Mouse (Mus musculus): Measurements from ENCODE around the gene Mysm1. TPM values are rescaled to one million over a fixed set of nuclear protein-coding genes. Genes with fewer than 3 reads are reported as not detected.

Mysm1 gene
- 70.9 and 84.1 TPM in 2 replicates for total RNA-seq (2014; fragmentation: Nextera tagmentation)
- total RNA-seq (2017), result 47.0 and 61.3 TPM in 2 replicates
- 1.0 and 4.2 TPM in 2 replicates for polyA plus RNA-seq (2012)

- TF ChIP-seq GATA1 (IDR thresholded peaks at IDR 0.05; ENCODE audit: borderline replicate concordance, low read length), result no peak
- no peak for TF ChIP-seq CTCF (IDR thresholded peaks at IDR 0.05; ENCODE audit: low read depth, low read length)
- TF ChIP-seq TAL1 (conservative IDR thresholded peaks at IDR 0.05; ENCODE audit: low read depth, low read length), result no peak
- no peak for TF ChIP-seq POLR2AphosphoS5 (IDR thresholded peaks at IDR 0.05; ENCODE audit: insufficient replicate concordance, low read depth, low read length)
- TF ChIP-seq GATA2 (IDR thresholded peaks at IDR 0.05; ENCODE audit: borderline replicate concordance, low read depth, low read length), result no peak
- Histone ChIP-seq H3K27me3 (ENCODE audit: insufficient read depth, low read length) (no peaks in the 10 kb centered on the region), H3K9me3 (replicated peaks) (no peaks in the 10 kb centered on the region), H3K36me3 (replicated peaks) (peaks cover 29% of the 10 kb centered on the region), H3K4me3 (ENCODE audit: low read depth, low read length) (peak within 1 kb of the TSS; percentile 93), H3K4me1 (ENCODE audit: insufficient read depth, low read depth, low read length) (peaks cover 22% of the 10 kb centered on the region)
- ATAC-seq (ENCODE audit: extremely low read depth, insufficient number of reproducible peaks, low FRiP score, poor library complexity, severe bottlenecking) (peak; percentile 89), DNase-seq (ENCODE audit: low spot score) (peak; percentile 95)
Observed at GRCm38 (mm10) chr4:94978590-94979499, at the start of gene Mysm1. Mysm1 (minus strand) TSS chr4:94979100.

GRCm38 (mm10) chr4:95025847-95026600, 47.1 kb upstream of the Mysm1 start:
- DNase-seq (ENCODE audit: low spot score) (no peak), ATAC-seq (ENCODE audit: extremely low read depth, insufficient number of reproducible peaks, low FRiP score, poor library complexity, severe bottlenecking) (no peak)
- Histone ChIP-seq H3K27me3 (ENCODE audit: insufficient read depth, low read length) (peaks cover 10% of the 10 kb centered on the region), H3K9me3 (replicated peaks) (no peaks in the 10 kb centered on the region), H3K4me1 (ENCODE audit: insufficient read depth, low read depth, low read length) (no peaks in the 10 kb centered on the region), H3K4me3 (ENCODE audit: low read depth, low read length) (no peak overlapping the region), H3K36me3 (replicated peaks) (no peaks in the 10 kb centered on the region)
- TF ChIP-seq GATA2 (IDR thresholded peaks at IDR 0.05; ENCODE audit: borderline replicate concordance, low read depth, low read length), result no peak
- no peak for TF ChIP-seq CTCF (IDR thresholded peaks at IDR 0.05; ENCODE audit: low read depth, low read length)
- TF ChIP-seq GATA1 (IDR thresholded peaks at IDR 0.05; ENCODE audit: borderline replicate concordance, low read length), result no peak
- no peak for TF ChIP-seq POLR2AphosphoS5 (IDR thresholded peaks at IDR 0.05; ENCODE audit: insufficient replicate concordance, low read depth, low read length)

GRCm38 (mm10) chr4:95023350-95023953, 44.6 kb upstream of the Mysm1 start:
- H3K4me1 ChIP-seq (ENCODE audit: insufficient read depth, low read depth, low read length), result no peaks in the 10 kb centered on the region
- TF ChIP-seq TAL1 (conservative IDR thresholded peaks at IDR 0.05; ENCODE audit: low read depth, low read length), result no peak
- TF ChIP-seq POLR2AphosphoS5 (IDR thresholded peaks at IDR 0.05; ENCODE audit: insufficient replicate concordance, low read depth, low read length), result no peak
- TF ChIP-seq CTCF (IDR thresholded peaks at IDR 0.05; ENCODE audit: low read depth, low read length), result no peak
- no peak for TF ChIP-seq GATA1 (IDR thresholded peaks at IDR 0.05; ENCODE audit: borderline replicate concordance, low read length)
- no peak for TF ChIP-seq GATA2 (IDR thresholded peaks at IDR 0.05; ENCODE audit: borderline replicate concordance, low read depth, low read length)
- DNase-seq (ENCODE audit: low spot score), result no peak
- no peak overlapping the region for H3K4me3 ChIP-seq (ENCODE audit: low read depth, low read length)
- no peak for ATAC-seq (ENCODE audit: extremely low read depth, insufficient number of reproducible peaks, low FRiP score, poor library complexity, severe bottlenecking)
- no peaks in the 10 kb centered on the region for H3K36me3 ChIP-seq (replicated peaks)
- peaks cover 14% of the 10 kb centered on the region for H3K27me3 ChIP-seq (ENCODE audit: insufficient read depth, low read length)
- no peaks in the 10 kb centered on the region for H3K9me3 ChIP-seq (replicated peaks)

- TF ChIP-seq TAL1 (conservative IDR thresholded peaks at IDR 0.05; ENCODE audit: low read depth, low read length) (no peak), POLR2AphosphoS5 (IDR thresholded peaks at IDR 0.05; ENCODE audit: insufficient replicate concordance, low read depth, low read length) (no peak), GATA1 (IDR thresholded peaks at IDR 0.05; ENCODE audit: borderline replicate concordance, low read length) (no peak), CTCF (IDR thresholded peaks at IDR 0.05; ENCODE audit: low read depth, low read length) (no peak), GATA2 (IDR thresholded peaks at IDR 0.05; ENCODE audit: borderline replicate concordance, low read depth, low read length) (no peak)
- ATAC-seq (ENCODE audit: extremely low read depth, insufficient number of reproducible peaks, low FRiP score, poor library complexity, severe bottlenecking) (no peak), DNase-seq (ENCODE audit: low spot score) (no peak)
- no peaks in the 10 kb centered on the region for H3K36me3 ChIP-seq (replicated peaks)
- peaks cover 14% of the 10 kb centered on the region for H3K27me3 ChIP-seq (ENCODE audit: insufficient read depth, low read length)
- H3K9me3 ChIP-seq (replicated peaks), result no peaks in the 10 kb centered on the region
- H3K4me1 ChIP-seq (ENCODE audit: insufficient read depth, low read depth, low read length), result no peaks in the 10 kb centered on the region
- no peak overlapping the region for H3K4me3 ChIP-seq (ENCODE audit: low read depth, low read length)
Observed at GRCm38 (mm10) chr4:95021649-95022637, 43.0 kb upstream of the Mysm1 start.

- Histone ChIP-seq H3K4me3 (ENCODE audit: low read depth, low read length) (no peak overlapping the region), H3K27me3 (ENCODE audit: insufficient read depth, low read length) (peaks cover 11% of the 10 kb centered on the region), H3K9me3 (replicated peaks) (no peaks in the 10 kb centered on the region), H3K36me3 (replicated peaks) (no peaks in the 10 kb centered on the region), H3K4me1 (ENCODE audit: insufficient read depth, low read depth, low read length) (no peaks in the 10 kb centered on the region)
- DNase-seq (ENCODE audit: low spot score) (no peak), ATAC-seq (ENCODE audit: extremely low read depth, insufficient number of reproducible peaks, low FRiP score, poor library complexity, severe bottlenecking) (no peak)
- TF ChIP-seq GATA1 (IDR thresholded peaks at IDR 0.05; ENCODE audit: borderline replicate concordance, low read length), result no peak
- no peak for TF ChIP-seq CTCF (IDR thresholded peaks at IDR 0.05; ENCODE audit: low read depth, low read length)
- TF ChIP-seq POLR2AphosphoS5 (IDR thresholded peaks at IDR 0.05; ENCODE audit: insufficient replicate concordance, low read depth, low read length), result no peak
- TF ChIP-seq GATA2 (IDR thresholded peaks at IDR 0.05; ENCODE audit: borderline replicate concordance, low read depth, low read length), result no peak
- TF ChIP-seq TAL1 (conservative IDR thresholded peaks at IDR 0.05; ENCODE audit: low read depth, low read length), result no peak
Observed at GRCm38 (mm10) chr4:95020201-95020600, 41.3 kb upstream of the Mysm1 start.

Measured in G1E (cell line).